Mouse (Mus musculus): ENCODE measurements around the gene Serinc3. TPM values are rescaled to one million over a fixed set of nuclear protein-coding genes. Genes with fewer than 3 reads are reported as not detected.
A peak's percentile ranks its signal among the peaks of the same experiment; 100 is the strongest.

Serinc3 gene
- total RNA-seq, 2 experiments from 2014 or later: 209 to 218 TPM

DNA sequence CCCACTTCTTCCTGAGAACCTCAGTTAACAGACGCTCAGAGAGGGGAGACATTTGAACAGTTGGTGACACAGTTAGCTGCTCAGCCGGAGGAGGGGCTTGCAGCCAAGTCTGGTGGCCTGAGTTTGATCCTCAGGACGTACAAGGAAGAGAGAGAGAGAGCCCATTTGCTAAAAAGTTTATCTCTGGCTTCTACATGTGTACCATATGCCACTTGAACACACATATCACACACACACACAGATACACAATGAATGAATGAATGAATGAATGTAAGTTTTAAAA, 48.1 kb downstream of the Serinc3 start:
- DNase-seq (ENCODE audit: low spot score in 2 of 2): no peak

DNA sequence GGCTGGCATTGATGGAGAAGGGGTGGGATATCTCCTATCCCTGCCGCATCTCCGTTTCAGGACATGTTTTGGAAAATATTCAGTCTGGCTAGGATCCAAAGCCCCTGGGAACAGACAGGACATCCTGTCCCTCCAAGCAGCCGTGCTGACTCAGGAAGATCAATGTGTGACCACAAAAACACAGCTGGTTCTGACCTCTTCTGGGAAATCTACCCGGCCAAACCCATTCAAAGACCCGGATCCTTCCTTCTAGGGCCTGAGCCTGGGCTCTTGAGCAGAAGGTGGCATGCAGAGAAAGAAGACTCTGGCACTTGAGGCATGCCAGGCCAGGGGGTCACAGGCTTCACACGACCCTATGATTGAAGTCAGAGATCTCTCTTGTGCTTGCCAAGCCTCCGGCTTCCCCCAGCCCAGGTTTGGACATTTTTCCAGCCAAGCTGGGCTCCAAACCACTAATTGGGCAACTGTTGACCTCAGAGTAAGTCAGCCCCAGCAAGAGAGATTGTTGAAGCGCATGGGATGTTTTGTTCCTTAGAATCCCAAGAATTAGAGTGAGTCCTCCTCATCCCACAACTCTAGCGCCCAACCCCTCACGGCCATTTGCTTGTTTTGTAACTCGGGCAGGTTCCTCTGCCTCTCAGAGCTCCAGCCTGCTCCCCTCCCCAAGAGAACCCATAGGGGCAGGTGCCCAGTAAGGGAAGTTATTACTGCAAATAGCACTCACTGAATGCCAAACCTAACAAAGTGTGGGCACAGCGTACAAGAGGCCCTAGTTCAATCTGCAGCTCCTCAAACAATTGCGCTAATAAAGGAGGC, 48.7 kb downstream of the Serinc3 start:
- no peak for DNase-seq (ENCODE audit: low spot score in 2 of 2)

DNA sequence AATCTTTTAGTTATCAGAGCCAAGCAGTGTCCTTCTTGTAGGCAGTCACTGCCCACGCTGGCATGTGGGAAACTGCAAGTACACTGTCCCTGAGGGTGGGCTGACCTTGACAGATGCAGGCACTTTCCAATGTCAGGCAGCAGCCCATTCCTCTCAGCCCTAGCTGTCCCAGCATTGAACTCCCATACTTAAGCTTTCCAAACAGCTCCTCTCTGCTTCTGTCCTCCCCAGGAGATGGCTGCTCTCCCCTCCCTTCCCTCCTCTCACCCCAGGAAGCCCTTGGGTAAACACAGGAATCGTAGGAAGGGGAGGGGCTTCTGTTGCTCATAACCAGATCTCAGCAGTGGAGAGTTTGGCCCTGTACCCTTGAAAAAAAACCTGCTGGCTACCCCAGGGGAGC, 49.8 kb downstream of the Serinc3 start:
- DNase-seq (ENCODE audit: low spot score in 2 of 2): no peak

DNA sequence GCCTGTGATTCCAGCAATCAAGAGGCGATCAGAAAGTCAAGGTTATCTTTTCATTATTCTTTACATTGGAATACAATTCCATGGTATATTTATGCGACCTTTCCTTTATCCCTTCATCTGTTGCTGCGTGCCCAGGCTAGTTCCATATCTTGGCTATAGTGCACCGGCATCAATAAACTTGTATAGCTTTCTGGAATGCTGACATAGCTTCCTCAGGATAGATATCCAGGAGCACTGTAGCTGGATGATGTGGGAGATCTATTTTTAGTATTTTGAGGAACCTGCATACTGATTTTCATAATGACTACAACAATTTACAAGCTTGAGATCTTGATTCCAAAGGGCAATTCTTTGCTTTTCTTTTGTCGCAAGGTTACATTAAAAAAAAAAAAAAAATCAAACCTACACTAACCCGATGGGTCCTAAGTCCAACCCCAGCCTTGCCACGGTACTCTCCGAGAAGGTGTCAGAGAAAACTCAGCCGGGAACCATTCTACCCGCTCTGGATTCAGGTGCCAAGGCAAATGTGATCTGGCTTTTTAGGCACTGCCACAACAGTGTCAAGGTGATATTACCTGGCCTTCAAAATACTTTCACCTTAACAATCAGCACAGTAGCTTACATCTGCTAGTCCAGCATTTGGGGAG, 51.2 kb downstream of the Serinc3 start:
- no peak for DNase-seq (ENCODE audit: low spot score in 2 of 2)

DNA sequence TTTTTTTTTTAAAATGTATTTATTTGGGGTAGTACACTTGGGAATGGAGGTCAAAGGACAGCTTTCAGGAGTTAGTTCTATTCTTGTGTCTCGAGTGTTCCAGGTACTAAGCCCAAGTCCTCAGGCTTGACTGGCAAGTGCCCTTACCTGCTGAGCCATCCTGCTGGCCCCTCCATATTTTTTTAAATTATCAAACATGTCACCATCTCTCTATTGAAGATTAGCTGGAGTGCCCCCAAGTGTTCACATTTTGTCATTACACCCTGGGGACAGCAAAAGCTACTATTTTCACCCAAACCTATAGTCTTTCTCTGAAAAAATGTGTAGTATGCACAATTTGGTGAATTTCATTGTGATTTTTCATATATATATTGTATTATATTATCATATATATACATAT, 52.8 kb downstream of the Serinc3 start:
- no peak for DNase-seq (ENCODE audit: low spot score in 2 of 2)

DNA sequence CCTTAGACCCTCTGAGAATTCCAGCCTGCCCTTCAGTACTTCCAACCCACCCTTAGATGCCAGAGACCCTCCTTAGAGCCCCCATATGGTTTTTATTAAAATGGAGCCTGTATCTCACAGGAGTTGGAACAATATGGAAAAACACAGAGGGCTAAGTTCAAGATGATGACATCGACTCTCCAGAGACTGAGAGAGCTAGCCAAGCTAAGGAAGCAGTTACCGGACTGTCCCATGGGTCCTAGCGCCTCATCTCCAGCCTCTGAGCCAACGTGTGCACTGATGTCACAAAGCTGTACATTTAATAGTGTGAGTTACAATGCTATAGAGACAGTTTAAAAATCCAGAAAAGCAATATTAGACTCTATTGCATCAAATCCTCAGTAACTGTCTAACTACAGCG, 53.9 kb downstream of the Serinc3 start:
- no peak for DNase-seq (ENCODE audit: low spot score in 2 of 2)

DNA sequence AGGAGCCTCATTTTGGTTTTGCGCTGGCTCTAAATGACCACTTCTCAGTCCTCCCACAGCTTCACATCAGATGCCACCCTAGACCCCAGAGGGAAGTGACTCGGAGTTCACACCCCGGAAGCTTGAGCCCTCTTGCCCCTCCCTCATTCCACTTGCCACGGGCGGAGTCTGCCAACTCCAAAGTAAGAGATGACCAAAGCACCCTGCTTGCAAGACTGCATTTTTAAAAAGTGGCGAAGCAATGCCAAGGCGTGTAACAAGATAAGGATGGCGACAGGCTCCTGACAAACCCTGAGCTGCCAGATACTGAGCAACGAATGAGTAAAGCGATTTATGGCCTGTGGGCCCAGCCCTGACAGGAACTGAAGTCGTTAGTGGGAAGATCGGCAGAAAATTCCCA, 54.7 kb downstream of the Serinc3 start:
- DNase-seq (ENCODE audit: low spot score in 2 of 2): no peak

DNA sequence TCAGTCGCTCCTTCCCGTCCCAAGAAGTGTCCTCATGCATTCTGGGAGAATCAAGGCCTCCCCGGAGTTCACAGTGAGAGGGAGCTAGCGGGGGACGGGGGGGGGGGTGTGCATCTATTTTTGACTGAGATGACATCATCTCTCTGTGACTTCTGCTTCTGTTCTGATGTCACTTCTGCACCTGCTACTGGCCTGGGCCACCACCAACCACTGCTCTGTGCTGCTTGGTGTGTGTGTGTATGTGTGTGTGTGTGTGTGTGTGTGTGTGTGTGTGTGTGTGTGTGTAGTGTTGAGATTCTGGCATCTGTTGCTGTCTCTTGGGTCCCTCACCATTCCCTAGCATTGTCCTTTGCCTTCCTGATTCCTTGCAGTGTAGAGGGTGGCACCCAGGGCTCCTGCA, 57.4 kb downstream of the Serinc3 start:
- no peak for DNase-seq (ENCODE audit: low spot score in 2 of 2)

DNA sequence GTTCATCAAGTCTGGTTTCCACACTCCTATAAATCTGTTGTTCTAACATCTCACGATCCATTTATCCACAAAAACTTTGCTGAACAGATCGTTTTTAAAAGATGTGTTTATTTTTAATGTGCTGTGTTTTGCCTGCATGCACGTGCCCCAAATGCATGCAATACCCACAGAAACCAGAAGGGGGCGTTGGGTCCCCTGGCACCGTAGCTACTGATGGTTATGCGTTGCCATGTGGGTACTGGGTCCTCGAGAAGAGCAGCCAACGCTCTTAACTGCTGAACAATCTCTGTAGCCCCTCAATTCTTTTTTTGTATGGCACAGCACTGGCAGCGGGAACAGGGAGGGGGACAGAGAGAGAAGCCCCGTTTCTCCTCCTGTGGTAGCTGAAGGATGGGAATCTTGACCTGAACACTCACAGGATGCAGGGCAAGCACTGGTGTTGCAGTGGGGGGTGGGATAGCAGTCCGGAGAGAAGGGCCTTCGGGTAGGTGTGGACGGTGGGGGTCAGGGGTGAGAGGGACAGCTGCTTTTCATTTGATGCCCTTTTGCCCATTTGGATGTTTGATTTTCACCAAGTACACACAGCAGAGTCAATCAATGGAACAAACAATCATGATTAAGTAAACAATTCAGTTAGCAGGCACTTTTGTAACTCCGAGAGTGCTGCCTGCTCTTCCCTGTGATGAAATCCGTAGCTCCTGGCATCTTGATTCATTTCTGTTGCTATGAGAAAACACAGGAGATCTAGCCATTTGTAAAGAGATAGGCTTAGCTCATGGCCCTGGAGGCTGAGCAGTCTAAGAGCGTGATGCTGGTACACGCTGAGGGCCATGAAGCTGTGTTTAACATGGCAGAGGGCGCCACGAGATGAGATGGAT, 58.3 kb downstream of the Serinc3 start:
- DNase-seq (ENCODE audit: low spot score in 2 of 2): peak in 1 of 2 experiments; percentile 32

DNA sequence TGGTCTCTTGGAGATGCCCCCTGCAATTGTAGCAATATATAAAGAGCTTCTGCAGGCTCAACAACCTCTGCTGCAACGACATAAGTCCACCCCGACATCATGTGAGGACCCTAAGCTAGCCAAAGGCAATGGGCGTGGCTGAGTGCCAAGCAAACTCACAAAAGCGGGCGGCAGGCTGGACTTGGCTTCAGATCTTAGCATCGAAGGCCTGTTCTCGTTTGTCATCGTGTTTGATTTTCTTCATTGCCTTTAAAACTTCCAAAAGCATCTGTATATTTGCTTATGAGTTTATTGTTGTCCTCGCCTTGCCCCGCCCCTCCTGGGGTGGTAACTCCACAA, 60.9 kb downstream of the Serinc3 start:
- DNase-seq (ENCODE audit: low spot score in 2 of 2): no peak

DNA sequence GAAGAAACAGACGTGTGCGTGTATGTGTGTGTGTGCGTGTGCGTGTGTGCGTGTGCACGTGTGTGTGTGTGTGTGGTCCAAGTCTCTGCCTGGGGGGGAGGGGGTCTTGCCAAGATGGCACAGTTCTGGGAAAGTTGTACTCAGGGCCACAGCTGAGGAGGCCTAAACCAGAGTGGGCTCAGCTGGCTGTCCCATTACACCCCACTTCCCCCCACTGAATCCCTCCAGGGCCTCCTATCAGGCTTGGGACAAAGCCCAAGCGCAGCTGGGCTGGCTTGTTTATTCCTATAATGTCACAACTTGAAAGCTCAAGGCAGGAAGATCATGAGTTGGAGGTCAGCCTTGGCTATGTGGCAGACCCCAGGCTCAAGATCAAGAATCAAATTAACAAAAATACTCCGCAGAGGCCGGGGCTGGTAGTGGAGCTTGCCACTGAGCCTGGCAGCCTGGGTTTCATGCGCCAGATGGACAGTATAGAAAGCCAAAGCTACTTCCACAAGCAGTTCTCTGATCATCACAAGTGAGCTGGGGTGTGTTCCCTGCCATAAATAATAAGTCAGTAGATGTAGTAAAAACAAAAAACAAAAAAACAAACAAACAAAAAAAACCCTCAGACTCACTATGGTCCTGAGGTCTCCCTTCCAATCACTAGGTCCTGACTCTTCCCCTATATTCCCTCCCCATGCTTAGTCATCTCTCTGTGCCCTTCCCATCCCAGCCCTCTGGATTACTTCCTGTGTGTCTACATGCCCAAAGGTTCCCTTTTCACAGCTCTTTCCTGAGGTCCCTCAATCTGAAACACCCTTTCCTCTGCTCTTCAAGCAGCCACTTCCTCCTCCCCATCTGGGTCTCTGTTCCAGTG, 61.5 kb downstream of the Serinc3 start:
- DNase-seq (ENCODE audit: low spot score in 2 of 2): peak in 1 of 2 experiments; percentile 37

DNA sequence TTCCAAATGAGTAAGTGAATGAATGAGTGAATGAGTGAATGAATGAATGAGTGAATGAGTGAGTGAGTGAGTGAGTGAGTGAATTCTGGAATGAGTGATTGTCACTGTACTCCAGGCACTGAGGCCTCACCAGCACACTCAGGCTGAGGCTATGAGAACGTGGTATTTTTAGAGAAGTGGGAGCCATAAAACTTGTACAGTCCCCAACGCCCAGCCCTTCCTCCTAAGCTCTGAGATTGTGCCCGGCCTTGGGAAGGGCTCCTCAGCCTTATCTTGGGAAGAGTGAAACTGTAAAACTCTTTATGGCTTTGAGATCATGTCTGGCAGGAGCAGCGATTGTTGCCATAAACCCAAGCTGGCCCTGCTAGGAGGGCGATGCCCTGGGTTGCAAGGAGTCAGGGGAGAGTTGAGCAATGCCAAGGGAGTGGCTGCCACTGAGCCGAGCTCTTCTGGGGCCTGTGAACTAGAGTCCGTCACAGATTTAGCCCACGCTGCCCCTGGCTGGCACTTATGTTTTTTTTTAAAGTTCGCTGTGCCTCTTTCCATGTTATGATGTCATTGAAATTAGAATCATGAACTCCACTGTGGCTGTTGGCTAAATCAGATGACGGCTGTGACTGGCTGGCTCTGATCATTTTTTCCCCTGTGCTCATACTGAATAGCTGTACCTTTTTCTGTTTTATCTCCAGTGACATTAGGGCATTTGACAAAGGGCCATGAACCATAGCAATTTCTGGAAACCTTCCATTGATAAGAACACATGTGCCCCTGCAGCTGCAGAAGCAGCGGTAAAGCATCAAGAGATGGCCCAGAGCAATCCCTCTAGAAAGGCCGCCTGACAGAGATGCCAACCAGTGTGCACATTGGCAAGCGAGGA, 64.6 kb downstream of the Serinc3 start:
- no peak for DNase-seq (ENCODE audit: low spot score in 2 of 2)

DNA sequence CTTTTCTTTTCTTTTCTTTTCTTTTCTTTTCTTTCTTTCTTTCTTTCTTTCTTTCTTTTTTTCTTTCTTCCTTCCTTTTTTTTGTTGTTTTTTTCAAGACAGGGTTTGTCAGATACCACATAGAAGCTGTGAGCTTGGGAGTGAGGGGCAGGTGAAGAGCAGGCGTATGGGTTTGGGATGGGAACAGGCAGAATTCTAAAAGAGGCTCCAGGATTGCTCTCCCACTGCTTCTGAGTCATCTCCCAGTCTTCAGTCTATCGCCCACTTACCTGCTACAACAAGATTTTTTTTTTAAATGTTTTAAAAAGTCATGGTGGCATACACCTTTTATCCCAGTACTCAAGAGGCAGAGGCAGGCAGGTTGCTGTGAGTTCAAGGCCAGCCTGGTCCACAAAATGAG, 66.9 kb downstream of the Serinc3 start:
- no peak for DNase-seq (ENCODE audit: low spot score in 2 of 2)

DNA sequence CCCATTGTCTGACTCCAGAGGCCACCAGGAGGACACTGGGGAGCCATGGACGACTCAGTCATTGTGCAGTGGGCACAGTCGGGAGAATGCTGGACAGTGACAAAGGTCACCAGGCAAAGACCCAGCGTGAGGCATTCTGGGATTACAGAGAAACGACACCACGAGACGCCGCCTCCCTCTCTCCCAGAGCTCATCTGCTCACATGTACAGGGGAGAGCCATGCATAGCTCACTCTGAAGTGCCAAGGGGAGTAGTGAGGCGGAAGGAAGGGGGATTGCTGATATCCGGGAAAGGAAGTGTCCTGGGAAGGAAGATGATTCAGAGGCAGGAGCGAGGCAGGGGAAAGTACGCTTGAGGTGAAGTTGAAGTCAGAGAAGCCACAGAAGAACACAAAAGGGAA, 69.7 kb downstream of the Serinc3 start:
- DNase-seq (ENCODE audit: low spot score in 2 of 2): no peak

DNA sequence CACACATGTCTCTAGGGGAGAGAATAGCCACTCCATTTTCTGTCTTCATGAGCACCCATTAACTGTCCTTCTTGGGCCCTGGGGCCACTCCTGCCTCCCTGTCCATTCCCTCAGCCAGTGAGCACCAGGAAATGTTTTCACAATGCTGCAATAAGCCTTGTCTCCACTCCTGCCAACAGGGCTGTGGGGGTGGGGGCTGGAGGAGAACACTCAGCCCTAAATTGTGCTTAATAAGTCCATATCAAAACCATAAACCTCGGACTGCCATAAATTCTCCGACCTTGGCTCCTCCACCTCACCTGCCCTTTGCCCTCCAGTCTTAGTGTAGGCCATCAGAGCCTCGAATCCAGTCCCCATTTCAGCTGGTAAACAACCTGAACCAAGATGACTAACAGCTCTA, 70.6 kb downstream of the Serinc3 start:
- no peak for DNase-seq (ENCODE audit: low spot score in 2 of 2)

Other genes with a start within 250 kb of the Serinc3 start
- under 1 TPM; 0.46 to 0.64 TPM for gene Jph2, start 247.1 kb downstream of the Serinc3 start, total RNA-seq (2021)
- gene Oser1, start 220.4 kb downstream of the Serinc3 start, total RNA-seq (2021): 10 to 100 TPM; 17.8 to 19.5 TPM
- gene Gdap1l1, start 206.7 kb downstream of the Serinc3 start, total RNA-seq (2021): 10 to 100 TPM; 76.6 to 80.3 TPM
- gene Fitm2, start 172.5 kb downstream of the Serinc3 start, total RNA-seq (2021): 10 to 100 TPM; 17.8 to 20.5 TPM
- not detected for gene R3hdml, start 152.8 kb downstream of the Serinc3 start, total RNA-seq (2021)
- gene Hnf4a, start 138.3 kb downstream of the Serinc3 start, total RNA-seq (2021): not detected
- 10 to 100 TPM; 53.1 to 57.6 TPM for gene Ttpal, start 42.8 kb downstream of the Serinc3 start, total RNA-seq (2021)
- 10 to 100 TPM; 70.9 to 71.8 TPM for gene Pkig, start 13.3 kb upstream of the Serinc3 start, total RNA-seq (2021)
- 1 to 10 TPM; 1.5 to 1.6 TPM for gene Ada, start 105.1 kb upstream of the Serinc3 start, total RNA-seq (2021)
- gene Ccn5, start 175.7 kb upstream of the Serinc3 start, total RNA-seq (2021): not detected
- under 1 TPM in 1 of 2 experiments, not detected in 1; 0.23 TPM for gene Kcnk15, start 208.5 kb upstream of the Serinc3 start, total RNA-seq (2021)